Mouse (Mus musculus): ENCODE measurements around the gene Hibadh. TPM values are rescaled to one million over a fixed set of nuclear protein-coding genes. Genes with fewer than 3 reads are reported as not detected.
"Not testable (repeated sequence)": the region's sequence is repeated elsewhere in the genome, so short reads cannot be mapped to it uniquely, and the experiment has no call there.

Gene Hibadh
- 54.1 and 56.8 TPM in 2 replicates for polyA plus RNA-seq (2014; fragmentation: Nextera tagmentation; extraction: Ambion mirVana)

DNA sequence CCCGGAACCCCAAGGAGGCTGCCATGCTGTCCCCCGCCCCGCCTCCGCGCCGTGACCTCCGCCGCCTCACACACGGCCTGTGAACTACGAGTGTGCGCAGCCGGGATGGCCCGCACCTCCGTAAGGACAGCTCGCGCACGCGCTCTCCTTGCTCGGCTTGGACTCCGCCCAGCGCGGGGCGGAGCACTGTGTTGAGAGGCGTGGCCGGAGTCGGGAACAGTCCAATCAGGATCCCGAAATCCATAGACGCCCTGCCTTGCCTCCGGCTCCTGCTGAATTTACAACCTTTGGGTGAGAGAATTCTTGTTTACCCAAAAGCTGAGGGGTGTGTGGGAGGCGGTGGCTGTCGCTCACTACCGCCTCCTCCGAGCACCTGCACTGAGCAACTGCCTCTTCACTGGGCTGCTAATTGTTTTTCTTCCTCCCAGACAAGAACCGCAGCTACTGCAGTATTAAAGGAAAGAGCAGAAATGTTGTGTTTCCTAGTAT is at the start of gene Hibadh:
TSS of gene Hibadh (minus strand) at position 166 of the 489 bp plus-strand sequence.
- no peaks in the 10 kb centered on the region; the same call in 1 of the 2 replicates for H3K4me1 ChIP-seq (ENCODE audit: insufficient read depth)
- peak within 1 kb of the TSS; percentile 76 for H3K27ac ChIP-seq (ENCODE audit: low read depth)
- H3K4me3 ChIP-seq (ENCODE audit: low read depth, low read length) = peak within 1 kb of the TSS; percentile 82
- no peaks in the 10 kb centered on the region for H3K27me3 ChIP-seq (ENCODE audit: insufficient read depth, low read length)
- under 1% methylated on average over 34 of the region's 34 CpGs for WGBS
- peak; percentile 53 for TF ChIP-seq CTCF (IDR thresholded peaks at IDR 0.05; ENCODE audit: low read depth)
- H3K36me3 ChIP-seq (ENCODE audit: insufficient read depth) = no peaks in the 10 kb centered on the region
- ATAC-seq (ENCODE audit: insufficient read depth) = peak; percentile 99
- DNase-seq = peak; percentile 99
- peak within 1 kb of the TSS; percentile 83 for H3K9ac ChIP-seq
- peak within 1 kb of the TSS; percentile 76 for H3K4me2 ChIP-seq
- no peaks in the 10 kb centered on the region for H3K9me3 ChIP-seq (ENCODE audit: low read depth, low read length)

- Histone ChIP-seq H3K27ac (ENCODE audit: low read depth) (no peak overlapping the region), H3K9me3 (ENCODE audit: low read depth, low read length) (no peaks in the 10 kb centered on the region), H3K9ac (no peak overlapping the region), H3K4me1 (ENCODE audit: insufficient read depth) (no peaks in the 10 kb centered on the region), H3K36me3 (ENCODE audit: insufficient read depth) (no peaks in the 10 kb centered on the region), H3K4me2 (no peak overlapping the region), H3K27me3 (ENCODE audit: insufficient read depth, low read length) (no peaks in the 10 kb centered on the region), H3K4me3 (ENCODE audit: low read depth, low read length) (no peak overlapping the region)
- 86% methylated on average over 5 of the region's 5 CpGs for WGBS
- ATAC-seq (ENCODE audit: insufficient read depth) = no peak
- no peak for TF ChIP-seq CTCF (IDR thresholded peaks at IDR 0.05; ENCODE audit: low read depth)
- no peak for DNase-seq
Observed at GRCm38 (mm10) chr6:52686901-52687500, 46.8 kb upstream of the Hibadh start.

GRCm38 (mm10) chr6:52682607-52683006 is 42.4 kb upstream of the Hibadh start:
- DNase-seq (no peak), ATAC-seq (ENCODE audit: insufficient read depth) (no peak)
- 87% methylated on average over 3 of the region's 3 CpGs for WGBS
- Histone ChIP-seq H3K36me3 (ENCODE audit: insufficient read depth) (no peaks in the 10 kb centered on the region), H3K4me3 (ENCODE audit: low read depth, low read length) (no peak overlapping the region), H3K4me2 (no peak overlapping the region), H3K4me1 (ENCODE audit: insufficient read depth) (no peaks in the 10 kb centered on the region), H3K9ac (no peak overlapping the region), H3K9me3 (ENCODE audit: low read depth, low read length) (no peaks in the 10 kb centered on the region), H3K27me3 (ENCODE audit: insufficient read depth, low read length) (no peaks in the 10 kb centered on the region), H3K27ac (ENCODE audit: low read depth) (no peak overlapping the region)
- no peak for TF ChIP-seq CTCF (IDR thresholded peaks at IDR 0.05; ENCODE audit: low read depth)

GRCm38 (mm10) chr6:52681847-52682485 is 41.8 kb upstream of the Hibadh start:
- 68% methylated on average over 6 of the region's 6 CpGs for WGBS
- Histone ChIP-seq H3K4me1 (ENCODE audit: insufficient read depth) (no peaks in the 10 kb centered on the region), H3K36me3 (ENCODE audit: insufficient read depth) (no peaks in the 10 kb centered on the region), H3K9ac (no peak overlapping the region), H3K9me3 (ENCODE audit: low read depth, low read length) (no peaks in the 10 kb centered on the region), H3K27me3 (ENCODE audit: insufficient read depth, low read length) (no peaks in the 10 kb centered on the region), H3K4me2 (no peak overlapping the region), H3K4me3 (ENCODE audit: low read depth, low read length) (no peak overlapping the region), H3K27ac (ENCODE audit: low read depth) (no peak overlapping the region)
- DNase-seq (no peak), ATAC-seq (ENCODE audit: insufficient read depth) (no peak)
- no peak for TF ChIP-seq CTCF (IDR thresholded peaks at IDR 0.05; ENCODE audit: low read depth)

GRCm38 (mm10) chr6:52680458-52681032 is 40.4 kb upstream of the Hibadh start:
- H3K4me3 ChIP-seq (ENCODE audit: low read depth, low read length) = no peak overlapping the region
- no peaks in the 10 kb centered on the region for H3K27me3 ChIP-seq (ENCODE audit: insufficient read depth, low read length)
- TF ChIP-seq CTCF (IDR thresholded peaks at IDR 0.05; ENCODE audit: low read depth) = no peak
- ATAC-seq (ENCODE audit: insufficient read depth) (no peak), DNase-seq (no peak)
- H3K4me1 ChIP-seq (ENCODE audit: insufficient read depth) = peaks cover 3% of the 10 kb centered on the region; the same call in 1 of the 2 replicates
- H3K4me2 ChIP-seq = no peak overlapping the region
- no peaks in the 10 kb centered on the region for H3K36me3 ChIP-seq (ENCODE audit: insufficient read depth)
- H3K9ac ChIP-seq = no peak overlapping the region
- WGBS = 40% methylated on average over 8 of the region's 8 CpGs
- no peak overlapping the region for H3K27ac ChIP-seq (ENCODE audit: low read depth)
- H3K9me3 ChIP-seq (ENCODE audit: low read depth, low read length) = no peaks in the 10 kb centered on the region

- Histone ChIP-seq H3K4me2 (no peak overlapping the region), H3K9me3 (ENCODE audit: low read depth, low read length) (no peaks in the 10 kb centered on the region), H3K9ac (no peak overlapping the region), H3K36me3 (ENCODE audit: insufficient read depth) (no peaks in the 10 kb centered on the region), H3K27ac (ENCODE audit: low read depth) (no peak overlapping the region), H3K4me1 (ENCODE audit: insufficient read depth) (peaks cover 8% of the 10 kb centered on the region; the same call in 1 of the 2 replicates), H3K27me3 (ENCODE audit: insufficient read depth, low read length) (no peaks in the 10 kb centered on the region), H3K4me3 (ENCODE audit: low read depth, low read length) (no peak overlapping the region)
- DNase-seq (no peak), ATAC-seq (ENCODE audit: insufficient read depth) (no peak)
- TF ChIP-seq CTCF (IDR thresholded peaks at IDR 0.05; ENCODE audit: low read depth) = no peak
- 69% methylated on average over 9 of the region's 9 CpGs for WGBS
Observed at GRCm38 (mm10) chr6:52679565-52679964, 39.4 kb upstream of the Hibadh start.

DNA sequence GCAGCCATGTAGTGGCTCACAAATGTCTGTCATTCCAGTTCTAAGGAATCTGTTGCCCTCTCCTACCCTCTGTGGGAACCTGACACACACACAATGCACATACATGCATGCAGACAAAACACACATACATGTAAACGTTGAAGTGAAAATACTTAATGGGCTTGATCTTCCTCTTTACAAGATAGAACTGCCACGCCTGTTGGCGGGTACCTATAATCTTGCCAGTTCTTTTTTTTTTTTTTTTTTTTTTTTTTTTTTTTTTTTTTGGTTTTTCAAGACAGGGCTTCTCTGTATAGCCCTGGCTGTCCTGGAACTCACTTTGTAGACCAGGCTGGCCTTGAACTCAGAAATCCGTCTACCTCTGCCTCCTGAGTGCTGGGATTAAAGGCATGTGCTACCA is 37.3 kb upstream of the Hibadh start:
- H3K4me2 ChIP-seq; H3K4me3 ChIP-seq (ENCODE audit: low read depth, low read length); DNase-seq; ATAC-seq (ENCODE audit: insufficient read depth); H3K9ac ChIP-seq; H3K27me3 ChIP-seq (ENCODE audit: insufficient read depth, low read length); H3K27ac ChIP-seq (ENCODE audit: low read depth); H3K36me3 ChIP-seq (ENCODE audit: insufficient read depth); H3K9me3 ChIP-seq (ENCODE audit: low read depth, low read length); H3K4me1 ChIP-seq (ENCODE audit: insufficient read depth): not testable (repeated sequence)
- 82% methylated on average over 4 of the region's 4 CpGs for WGBS

Data from lung, embryonic 14.5 days (tissue).